Mouse (Mus musculus) heart, embryonic 11.5 days (tissue): Measurements from ENCODE around the gene Magix. TPM values are rescaled to one million over a fixed set of nuclear protein-coding genes. Genes with fewer than 3 reads are reported as not detected.

Source experiments
- ATAC-seq: fragments of 200-750 bp; cut with Nextera tagmentation; replicated peaks from 2 replicates; pipeline ENCODE4 v1.8.0; 2017; ENCODE audit warnings: moderate library complexity; ENCODE audit not compliant: insufficient number of reproducible peaks, low FRiP score, low TSS enrichment
- H3K27ac ChIP-seq: fragments of 300-500 bp; sonication (generic); 2 replicates; pipeline ENCODE4 v1.5.1; 2014; ENCODE audit warnings: mild to moderate bottlenecking, low read depth, low read length
- H3K27me3 ChIP-seq: fragments of 300-500 bp; sonication (generic); 2 replicates; pipeline ENCODE4 v1.6.1; 2014; ENCODE audit warnings: mild to moderate bottlenecking, low read length, mixed read lengths; ENCODE audit not compliant: control insufficient read depth, insufficient read depth
- H3K36me3 ChIP-seq: fragments of 300-500 bp; sonication (generic); 2 replicates; pipeline ENCODE4 v1.6.1; 2014; ENCODE audit warnings: mild to moderate bottlenecking, low read length, moderate library complexity, mixed read lengths; ENCODE audit not compliant: control insufficient read depth, insufficient read depth
- H3K4me1 ChIP-seq: fragments of 300-500 bp; sonication (generic); 2 replicates; pipeline ENCODE4 v1.6.1; 2014; ENCODE audit warnings: low read length; ENCODE audit not compliant: control insufficient read depth, insufficient read depth
- H3K4me2 ChIP-seq: fragments of 300-500 bp; sonication (generic); 2 replicates; pipeline ENCODE4 v1.6.1; 2014; ENCODE audit warnings: mild to moderate bottlenecking, moderate library complexity
- H3K4me3 ChIP-seq: fragments of 300-500 bp; sonication (generic); 2 replicates; pipeline ENCODE4 v1.5.1; 2014; ENCODE audit warnings: low read depth, low read length
- H3K9ac ChIP-seq: fragments of 300-500 bp; sonication (generic); 2 replicates; pipeline ENCODE4 v1.6.1; 2014; ENCODE audit warnings: mild to moderate bottlenecking, low read depth, low read length, moderate library complexity
- H3K9me3 ChIP-seq: fragments of 300-500 bp; sonication (generic); replicated peaks from 2 replicates; pipeline ENCODE4 v1.6.1; 2016; ENCODE audit warnings: low read length; ENCODE audit not compliant: control insufficient read depth
- WGBS: fragments of 180-500 bp; shearing (Covaris S2); extraction: QIAGEN DNeasy Blood & Tissue Kit; methylation state at CpG from one replicate; pipeline ENCODE4 v1.1.7; 2014; ENCODE audit not compliant: insufficient replicate concordance; 5-methylcytosine and 5-hydroxymethylcytosine counted together
- polyA plus RNA-seq: library from polyadenylated mRNA; unstranded; fragments of >200 nt; fragmentation: Nextera tagmentation; extraction: Ambion mirVana; gene quantifications from 2 replicates; pipeline ENCODE4 v1.2.1, GENCODE M21; 2014

Gene Magix
- polyA plus RNA-seq, 1 experiment from 2014 or later, result not detected

DNA sequence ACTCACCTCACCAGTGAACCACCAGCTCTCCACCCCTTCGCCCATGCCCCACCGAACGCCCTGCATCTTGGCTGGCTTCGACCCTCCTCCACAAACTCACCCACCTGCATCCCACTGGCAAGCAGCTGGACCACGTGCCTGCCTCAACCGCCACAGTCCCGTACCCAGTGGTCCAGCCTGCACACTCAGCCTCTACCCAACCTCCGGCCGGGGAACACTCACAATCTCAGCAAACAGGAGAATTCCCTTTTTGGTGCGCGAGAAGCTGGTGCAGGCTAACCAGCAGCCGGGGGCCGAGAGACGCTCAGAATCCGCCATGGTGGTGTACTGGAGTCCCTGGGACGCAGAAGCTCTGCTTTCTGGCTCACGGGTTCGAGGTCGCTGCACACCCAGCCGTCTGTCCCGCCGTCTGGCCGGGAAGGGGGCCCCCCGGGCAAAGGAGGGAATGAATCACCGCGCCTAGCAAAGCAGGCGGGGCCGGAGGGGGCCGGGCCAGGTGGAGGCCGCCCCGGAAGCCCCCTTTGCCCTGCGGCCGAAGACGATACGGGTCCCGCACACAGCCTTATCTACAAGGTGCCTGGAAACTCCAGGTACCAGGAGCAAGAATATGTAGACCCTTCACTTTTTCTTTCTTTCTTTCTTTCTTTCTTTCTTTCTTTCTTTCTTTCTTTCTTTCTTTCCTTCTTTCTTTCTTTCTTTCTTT is 10.0 kb downstream of the Magix start, which contains the start of gene Plp2:
Plp2 (minus strand) TSS at position 470 of the 703 bp plus-strand sequence.
- Histone ChIP-seq H3K27ac (peak within 1 kb of the TSS; percentile 64; the same call in 1 of the 2 replicates), H3K4me3 (peak within 1 kb of the TSS; percentile 61), H3K9me3 (no peaks in the 10 kb centered on the region), H3K36me3 (no peaks in the 10 kb centered on the region), H3K4me2 (peak within 1 kb of the TSS; percentile 59), H3K27me3 (no peaks in the 10 kb centered on the region), H3K4me1 (peaks cover 5% of the 10 kb centered on the region; the same call in 1 of the 2 replicates), H3K9ac (peak within 1 kb of the TSS; percentile 72)
- no peak; the same call in 1 of the 2 replicates for ATAC-seq
- WGBS, result 18% methylated on average over 36 of the region's 36 CpGs

DNA sequence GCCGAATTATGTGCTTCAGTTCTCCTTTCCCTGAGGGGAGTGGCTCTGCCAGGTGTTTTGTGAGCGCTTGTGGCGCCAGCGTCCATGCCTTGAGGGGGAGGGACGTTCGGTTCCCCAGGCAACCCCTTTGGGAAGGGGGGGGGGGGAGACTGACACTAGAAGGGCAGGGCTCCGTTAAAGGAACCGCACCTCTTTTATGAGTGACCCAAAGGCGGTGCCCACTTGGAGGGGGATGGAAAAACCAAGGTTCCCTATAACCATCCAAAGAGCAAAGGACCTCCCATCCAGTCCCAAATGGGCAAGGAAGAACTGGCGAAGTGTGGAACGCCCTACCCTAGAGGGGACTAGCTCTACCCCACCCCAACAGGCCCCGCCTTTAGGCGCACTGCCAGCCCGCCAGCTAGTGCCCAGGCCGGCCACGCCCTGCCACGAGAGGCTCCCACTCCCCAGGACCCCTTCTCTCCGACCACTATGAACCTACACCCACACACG is 10.6 kb downstream of the Magix start:
- H3K4me3 ChIP-seq, result peak overlapping the region; percentile 61
- H3K9ac ChIP-seq, result peak overlapping the region; percentile 72
- no peaks in the 10 kb centered on the region for H3K27me3 ChIP-seq
- H3K4me2 ChIP-seq, result peak overlapping the region; percentile 59
- 19% methylated on average over 19 of the region's 19 CpGs for WGBS
- H3K36me3 ChIP-seq, result no peaks in the 10 kb centered on the region
- H3K27ac ChIP-seq, result peak overlapping the region; percentile 64; the same call in 1 of the 2 replicates
- H3K4me1 ChIP-seq, result peaks cover 5% of the 10 kb centered on the region; the same call in 1 of the 2 replicates
- H3K9me3 ChIP-seq, result no peaks in the 10 kb centered on the region
- peak; percentile 70 for ATAC-seq

DNA sequence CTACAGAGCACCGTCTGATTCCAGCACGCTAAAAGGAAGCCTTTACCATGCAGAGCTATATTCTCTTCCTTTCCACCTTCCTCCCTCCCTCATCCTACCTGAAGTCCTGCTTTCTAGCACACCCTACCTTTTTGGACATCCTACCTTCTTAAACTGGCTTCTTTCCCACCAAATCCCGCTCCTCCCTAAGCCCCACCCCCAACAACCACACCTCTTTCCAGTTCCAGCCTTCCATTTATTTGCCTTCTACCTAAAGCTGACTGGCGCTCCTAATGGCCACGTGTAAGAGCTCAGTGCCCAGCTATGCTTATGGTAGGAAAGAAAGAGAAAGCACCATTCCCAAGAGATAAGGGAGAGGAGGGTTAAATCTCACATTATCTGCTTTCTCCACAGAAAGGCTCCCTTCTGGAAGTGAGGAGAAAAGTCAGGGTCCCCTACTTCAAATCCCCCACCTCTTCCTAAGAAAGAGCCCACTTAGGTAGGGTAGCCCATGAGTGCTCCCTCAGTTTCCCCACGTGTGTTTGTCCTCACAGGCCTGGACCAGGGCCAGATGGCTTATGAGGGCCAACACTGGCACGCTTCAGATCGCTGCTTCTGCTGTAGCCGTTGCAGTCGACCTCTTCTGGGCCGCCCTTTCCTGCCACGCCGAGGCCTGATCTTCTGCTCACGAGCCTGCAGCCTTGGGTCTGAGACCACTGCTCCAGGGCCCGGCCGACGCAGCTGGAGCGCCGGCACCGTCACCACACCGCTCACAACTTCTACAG is 15.1 kb downstream of the Magix start:
- H3K27ac ChIP-seq, result no peak overlapping the region
- no peak overlapping the region for H3K9ac ChIP-seq
- no peak overlapping the region for H3K4me2 ChIP-seq
- no peaks in the 10 kb centered on the region for H3K4me1 ChIP-seq
- H3K27me3 ChIP-seq, result no peaks in the 10 kb centered on the region
- H3K36me3 ChIP-seq, result no peaks in the 10 kb centered on the region
- H3K9me3 ChIP-seq, result no peaks in the 10 kb centered on the region
- 68% methylated on average over 21 of the region's 21 CpGs for WGBS
- no peak for ATAC-seq
- no peak overlapping the region for H3K4me3 ChIP-seq

DNA sequence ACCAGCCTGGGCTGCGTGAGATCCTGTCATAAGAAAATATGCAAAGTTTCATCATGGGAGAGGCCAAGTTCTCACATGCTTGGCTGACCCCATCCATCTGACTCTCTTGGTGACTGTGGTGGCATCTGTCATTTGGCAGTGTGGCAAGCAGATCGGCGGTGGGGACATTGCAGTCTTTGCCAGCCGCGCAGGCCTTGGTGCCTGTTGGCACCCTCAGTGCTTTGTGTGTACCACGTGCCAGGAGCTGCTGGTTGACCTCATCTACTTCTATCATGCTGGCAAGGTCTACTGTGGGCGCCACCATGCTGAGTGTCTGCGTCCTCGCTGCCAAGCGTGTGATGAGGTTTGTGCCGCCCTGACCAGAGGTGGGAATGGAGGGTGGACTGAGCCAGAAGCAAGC is 16.3 kb downstream of the Magix start:
- H3K27ac ChIP-seq, result no peak overlapping the region
- no peak overlapping the region for H3K9ac ChIP-seq
- no peaks in the 10 kb centered on the region; the same call in 1 of the 2 replicates for H3K36me3 ChIP-seq
- H3K4me3 ChIP-seq, result no peak overlapping the region
- no peaks in the 10 kb centered on the region for H3K4me1 ChIP-seq
- no peaks in the 10 kb centered on the region for H3K27me3 ChIP-seq
- WGBS, result 90% methylated on average over 11 of the region's 11 CpGs
- no peak for ATAC-seq
- no peak overlapping the region for H3K4me2 ChIP-seq
- H3K9me3 ChIP-seq, result no peaks in the 10 kb centered on the region

DNA sequence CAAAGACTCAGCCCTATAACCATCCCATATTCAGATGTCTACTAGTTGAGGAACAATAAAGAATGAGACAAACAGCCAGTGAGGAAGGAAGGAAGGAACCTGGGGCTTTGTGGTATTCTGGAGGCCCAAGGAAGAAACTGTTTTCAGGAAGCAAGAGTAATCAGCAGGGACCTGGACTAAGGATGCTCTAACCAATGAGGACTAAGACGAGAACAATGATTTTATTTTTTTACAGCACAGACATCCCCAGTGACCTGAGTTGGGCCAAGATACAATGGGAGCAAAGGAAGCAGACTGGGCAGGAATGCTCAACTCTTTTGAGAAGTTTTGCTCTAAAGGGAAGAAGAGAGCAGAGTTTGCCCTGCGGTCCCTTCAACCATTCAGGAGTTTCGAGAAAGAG is 18.1 kb downstream of the Magix start:
- WGBS, result 85% methylated on average over 3 of the region's 3 CpGs
- Histone ChIP-seq H3K9me3 (no peaks in the 10 kb centered on the region), H3K27ac (no peak overlapping the region), H3K9ac (no peak overlapping the region), H3K27me3 (no peaks in the 10 kb centered on the region), H3K4me3 (no peak overlapping the region), H3K4me1 (0 out of 2 replicates have a peak, but pooled peaks cover 2% of the 10 kb centered on the region), H3K36me3 (no peaks in the 10 kb centered on the region; the same call in 1 of the 2 replicates), H3K4me2 (no peak overlapping the region)
- ATAC-seq, result no peak

DNA sequence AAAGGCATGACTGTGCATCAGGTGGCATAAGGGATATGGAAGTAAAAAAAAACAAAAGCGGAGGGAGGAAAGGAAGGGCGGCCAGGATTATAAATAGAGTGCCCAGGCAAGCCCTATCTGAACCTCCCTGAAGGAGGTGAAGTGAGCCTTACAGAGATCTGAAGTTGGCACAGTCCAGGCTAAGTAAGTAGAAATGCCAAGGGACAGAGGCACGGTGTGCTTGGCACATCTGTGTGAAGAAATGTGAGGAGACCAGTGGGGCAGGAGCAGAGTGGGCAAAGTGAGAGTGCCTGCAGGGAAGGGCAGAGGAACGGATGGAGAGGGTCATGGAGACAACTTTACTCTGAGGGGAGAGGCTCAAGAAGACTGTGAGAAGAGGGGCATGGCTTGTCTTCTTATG is 20.0 kb downstream of the Magix start:
- Histone ChIP-seq H3K4me1 (0 out of 2 replicates have a peak, but pooled peaks cover 2% of the 10 kb centered on the region), H3K4me3 (no peak overlapping the region), H3K4me2 (no peak overlapping the region), H3K27ac (no peak overlapping the region), H3K27me3 (no peaks in the 10 kb centered on the region), H3K9ac (no peak overlapping the region), H3K36me3 (no peaks in the 10 kb centered on the region; the same call in 1 of the 2 replicates), H3K9me3 (no peaks in the 10 kb centered on the region)
- WGBS, result 73% methylated on average over 4 of the region's 4 CpGs
- ATAC-seq, result no peak

DNA sequence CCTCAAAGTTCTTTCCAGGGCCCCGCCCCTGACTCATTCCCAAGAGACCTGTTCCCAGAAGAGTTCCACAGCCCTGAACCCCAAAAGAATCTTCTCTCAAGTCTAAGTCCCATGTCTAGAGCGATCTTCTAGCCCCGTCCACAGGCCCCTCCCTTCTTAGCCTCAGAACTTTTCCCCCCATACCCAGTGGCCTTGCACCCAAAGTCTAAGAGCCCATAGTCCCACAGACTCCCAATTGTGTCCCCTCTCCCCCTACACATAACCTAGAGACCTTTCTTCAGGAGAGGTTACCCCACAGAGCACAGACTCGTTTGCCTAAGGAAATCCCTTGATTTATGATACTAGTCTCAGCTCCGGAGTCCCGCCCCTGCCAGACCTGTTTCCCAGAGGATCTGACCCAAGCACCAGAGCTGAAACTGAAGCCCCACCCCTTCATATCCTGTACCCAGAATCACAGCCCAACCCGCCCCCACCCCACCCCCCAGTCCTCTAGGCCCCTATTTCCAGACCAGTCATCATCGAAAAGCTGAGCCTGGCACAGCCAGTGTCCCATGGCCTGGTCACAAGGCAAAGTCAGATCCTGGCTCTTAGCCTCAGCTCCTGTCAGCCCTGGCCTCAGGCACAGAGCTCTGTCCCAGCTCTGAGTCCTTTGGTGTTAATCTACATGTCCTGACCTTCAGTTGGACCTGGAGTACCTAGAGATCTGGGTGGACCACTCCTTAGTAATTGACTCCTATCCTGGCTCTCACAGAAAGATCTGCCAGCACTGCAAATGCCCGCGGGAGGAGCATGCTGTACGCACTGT is 22.1 kb downstream of the Magix start:
- H3K9ac ChIP-seq, result no peak overlapping the region

More for the DNA sequence above, 22.1 kb downstream of the Magix start:
- peak overlapping the region; percentile 66 for H3K4me2 ChIP-seq
- ATAC-seq, result 0 out of 2 replicates have a peak, but pooled peaks have one; percentile 12
- H3K9me3 ChIP-seq, result no peaks in the 10 kb centered on the region
- H3K27me3 ChIP-seq, result no peaks in the 10 kb centered on the region
- no peak overlapping the region; the same call in 1 of the 2 replicates for H3K4me3 ChIP-seq
- H3K27ac ChIP-seq, result no peak overlapping the region
- H3K4me1 ChIP-seq, result 0 out of 2 replicates have a peak, but pooled peaks cover 2% of the 10 kb centered on the region
- 52% methylated on average over 11 of the region's 11 CpGs for WGBS
- H3K36me3 ChIP-seq, result no peaks in the 10 kb centered on the region; the same call in 1 of the 2 replicates
